Mouse (Mus musculus) midbrain, embryonic 15.5 days (tissue): ENCODE results near the gene Gm20388. TPM values are rescaled to one million over a fixed set of nuclear protein-coding genes. Genes with fewer than 3 reads are reported as not detected.

Experiments used
- ATAC-seq: fragments of 200-750 bp; cut with Nextera tagmentation; replicated peaks from 2 replicates; pipeline ENCODE4 v1.8.0; 2017; ENCODE audit warnings: moderate TSS enrichment
- H3K27ac ChIP-seq: fragments of 300-500 bp; sonication (generic); 2 replicates; pipeline ENCODE4 v1.5.1; 2015; ENCODE audit warnings: mild to moderate bottlenecking, inconsistent platforms
- H3K27me3 ChIP-seq: fragments of 300-500 bp; sonication (generic); replicated peaks from 2 replicates; pipeline ENCODE4 v1.6.1; 2015; ENCODE audit warnings: inconsistent platforms
- H3K36me3 ChIP-seq: fragments of 300-500 bp; sonication (generic); replicated peaks from 2 replicates; pipeline ENCODE4 v1.6.1; 2015; ENCODE audit warnings: inconsistent platforms
- H3K4me1 ChIP-seq: fragments of 300-500 bp; sonication (generic); 2 replicates; pipeline ENCODE4 v1.6.1; 2015; ENCODE audit warnings: inconsistent platforms
- H3K4me2 ChIP-seq: fragments of 300-500 bp; sonication (generic); 2 replicates; pipeline ENCODE4 v1.6.1; 2015; ENCODE audit warnings: inconsistent platforms, mild to moderate bottlenecking, moderate library complexity
- H3K4me3 ChIP-seq: fragments of 300-500 bp; sonication (generic); 2 replicates; pipeline ENCODE4 v1.5.1; 2015; ENCODE audit warnings: mild to moderate bottlenecking, inconsistent platforms
- H3K9ac ChIP-seq: fragments of 300-500 bp; sonication (generic); 2 replicates; pipeline ENCODE4 v1.6.1; 2015; ENCODE audit warnings: mild to moderate bottlenecking, inconsistent platforms
- H3K9me3 ChIP-seq: fragments of 300-500 bp; sonication (generic); 2 replicates; pipeline ENCODE4 v1.6.1; 2016; ENCODE audit warnings: inconsistent platforms
- WGBS: fragments of 180-500 bp; shearing (Covaris S2); methylation state at CpG from one replicate; pipeline ENCODE4 v1.1.7; 2015; ENCODE audit warnings: mixed read lengths; 5-methylcytosine and 5-hydroxymethylcytosine counted together
- polyA plus RNA-seq: library from polyadenylated mRNA; unstranded; fragments of >200 nt; fragmentation: Nextera tagmentation; extraction: Ambion mirVana; gene quantifications from 2 replicates; pipeline ENCODE4 v1.2.1, GENCODE M21; 2015

Gene Gm20388
- polyA plus RNA-seq, 1 experiment from 2014 or later, result 5.6 TPM

GRCm38 (mm10) chr8:120688511-120688910 is 777.9 kb downstream of the Gm20388 start:
- Histone ChIP-seq H3K9me3 (no peaks in the 10 kb centered on the region), H3K36me3 (no peaks in the 10 kb centered on the region), H3K9ac (no peak overlapping the region), H3K27me3 (no peaks in the 10 kb centered on the region), H3K27ac (no peak overlapping the region), H3K4me1 (no peaks in the 10 kb centered on the region; the same call in 1 of the 2 replicates), H3K4me2 (no peak overlapping the region), H3K4me3 (no peak overlapping the region)
- no peak for ATAC-seq
- 90% methylated on average over 7 of the region's 7 CpGs for WGBS

- H3K9ac ChIP-seq, result no peak overlapping the region
- no peaks in the 10 kb centered on the region for H3K9me3 ChIP-seq
- H3K27me3 ChIP-seq, result no peaks in the 10 kb centered on the region
- H3K4me3 ChIP-seq, result no peak overlapping the region
- no peaks in the 10 kb centered on the region for H3K36me3 ChIP-seq
- 75% methylated on average over 4 of the region's 4 CpGs for WGBS
- peaks cover 4% of the 10 kb centered on the region; the same call in 1 of the 2 replicates for H3K4me1 ChIP-seq
- ATAC-seq, result no peak
- no peak overlapping the region for H3K27ac ChIP-seq
- H3K4me2 ChIP-seq, result no peak overlapping the region
These were observed 782.3 kb downstream of the Gm20388 start for GRCm38 (mm10) chr8:120692934-120693333.

- 56% methylated on average over 22 of the region's 22 CpGs for WGBS
- Histone ChIP-seq H3K27ac (no peak overlapping the region), H3K4me3 (no peak overlapping the region), H3K9me3 (no peaks in the 10 kb centered on the region), H3K9ac (no peak overlapping the region), H3K36me3 (no peaks in the 10 kb centered on the region), H3K4me2 (no peak overlapping the region), H3K27me3 (no peaks in the 10 kb centered on the region), H3K4me1 (peaks cover 4% of the 10 kb centered on the region; the same call in 1 of the 2 replicates)
- no peak for ATAC-seq
These were observed 783.3 kb downstream of the Gm20388 start for GRCm38 (mm10) chr8:120693861-120694493.

- Histone ChIP-seq H3K4me1 (peaks cover 4% of the 10 kb centered on the region; the same call in 1 of the 2 replicates), H3K4me2 (no peak overlapping the region), H3K27me3 (no peaks in the 10 kb centered on the region), H3K4me3 (no peak overlapping the region), H3K27ac (no peak overlapping the region), H3K9ac (no peak overlapping the region; the same call in 1 of the 2 replicates), H3K9me3 (no peaks in the 10 kb centered on the region), H3K36me3 (no peaks in the 10 kb centered on the region)
- 53% methylated on average over 13 of the region's 13 CpGs for WGBS
- ATAC-seq, result no peak
These were observed 785.9 kb downstream of the Gm20388 start for GRCm38 (mm10) chr8:120696401-120697153.

- H3K9ac ChIP-seq, result no peak overlapping the region; the same call in 1 of the 2 replicates
- WGBS, result 84% methylated on average over 17 of the region's 17 CpGs
- no peaks in the 10 kb centered on the region for H3K36me3 ChIP-seq
- no peak overlapping the region for H3K27ac ChIP-seq
- no peak overlapping the region for H3K4me3 ChIP-seq
- H3K9me3 ChIP-seq, result no peaks in the 10 kb centered on the region
- H3K27me3 ChIP-seq, result no peaks in the 10 kb centered on the region
- peaks cover 4% of the 10 kb centered on the region; the same call in 1 of the 2 replicates for H3K4me1 ChIP-seq
- no peak overlapping the region for H3K4me2 ChIP-seq
- no peak for ATAC-seq
These were observed 786.7 kb downstream of the Gm20388 start for GRCm38 (mm10) chr8:120697154-120697978.

- peaks cover 4% of the 10 kb centered on the region; the same call in 1 of the 2 replicates for H3K4me1 ChIP-seq
- no peaks in the 10 kb centered on the region for H3K27me3 ChIP-seq
These were observed 787.3 kb downstream of the Gm20388 start for GRCm38 (mm10) chr8:120697979-120698272.

GRCm38 (mm10) chr8:120698426-120698825 is 787.8 kb downstream of the Gm20388 start:
- WGBS, result 85% methylated on average over 7 of the region's 7 CpGs
- Histone ChIP-seq H3K27ac (no peak overlapping the region), H3K4me2 (no peak overlapping the region), H3K9ac (no peak overlapping the region), H3K9me3 (no peaks in the 10 kb centered on the region), H3K4me3 (no peak overlapping the region), H3K36me3 (no peaks in the 10 kb centered on the region), H3K4me1 (peaks cover 4% of the 10 kb centered on the region; the same call in 1 of the 2 replicates), H3K27me3 (no peaks in the 10 kb centered on the region)
- ATAC-seq, result no peak

More at GRCm38 (mm10) chr8:120697979-120698272, 787.3 kb downstream of the Gm20388 start:
- Histone ChIP-seq H3K4me2 (no peak overlapping the region), H3K9me3 (no peaks in the 10 kb centered on the region), H3K4me3 (no peak overlapping the region), H3K27ac (no peak overlapping the region), H3K36me3 (no peaks in the 10 kb centered on the region), H3K9ac (no peak overlapping the region)
- no peak for ATAC-seq

- no peaks in the 10 kb centered on the region for H3K36me3 ChIP-seq
- no peak overlapping the region for H3K4me2 ChIP-seq
- 77% methylated on average over 6 of the region's 6 CpGs for WGBS
- H3K4me1 ChIP-seq, result peaks cover 4% of the 10 kb centered on the region; the same call in 1 of the 2 replicates
- no peaks in the 10 kb centered on the region for H3K27me3 ChIP-seq
- no peak overlapping the region for H3K27ac ChIP-seq
- ATAC-seq, result no peak
- no peak overlapping the region for H3K9ac ChIP-seq
- H3K9me3 ChIP-seq, result no peaks in the 10 kb centered on the region
- no peak overlapping the region for H3K4me3 ChIP-seq
These were observed 788.4 kb downstream of the Gm20388 start for GRCm38 (mm10) chr8:120699079-120699478.

GRCm38 (mm10) chr8:120699565-120699964 is 788.9 kb downstream of the Gm20388 start:
- Histone ChIP-seq H3K36me3 (no peaks in the 10 kb centered on the region), H3K9ac (no peak overlapping the region), H3K9me3 (no peaks in the 10 kb centered on the region), H3K27ac (no peak overlapping the region), H3K4me1 (peaks cover 4% of the 10 kb centered on the region; the same call in 1 of the 2 replicates), H3K4me3 (no peak overlapping the region), H3K4me2 (no peak overlapping the region), H3K27me3 (no peaks in the 10 kb centered on the region)
- WGBS, result 76% methylated on average over 2 of the region's 2 CpGs
- no peak for ATAC-seq

- Histone ChIP-seq H3K27ac (no peak overlapping the region), H3K4me1 (peaks cover 4% of the 10 kb centered on the region; the same call in 1 of the 2 replicates), H3K4me2 (no peak overlapping the region), H3K27me3 (no peaks in the 10 kb centered on the region), H3K36me3 (no peaks in the 10 kb centered on the region), H3K9ac (no peak overlapping the region), H3K9me3 (no peaks in the 10 kb centered on the region), H3K4me3 (no peak overlapping the region)
- ATAC-seq, result no peak
- WGBS, result 91% methylated on average over 4 of the region's 4 CpGs
These were observed 789.4 kb downstream of the Gm20388 start for GRCm38 (mm10) chr8:120700053-120700452.

- no peak for ATAC-seq
- Histone ChIP-seq H3K9me3 (no peaks in the 10 kb centered on the region), H3K27ac (no peak overlapping the region), H3K27me3 (no peaks in the 10 kb centered on the region), H3K4me1 (no peaks in the 10 kb centered on the region), H3K36me3 (no peaks in the 10 kb centered on the region), H3K9ac (no peak overlapping the region), H3K4me3 (no peak overlapping the region), H3K4me2 (no peak overlapping the region)
- 75% methylated on average over 19 of the region's 19 CpGs for WGBS
These were observed 791.3 kb downstream of the Gm20388 start for GRCm38 (mm10) chr8:120701758-120702465.

GRCm38 (mm10) chr8:120704203-120704602 is 793.6 kb downstream of the Gm20388 start:
- H3K4me3 ChIP-seq, result no peak overlapping the region
- H3K36me3 ChIP-seq, result no peaks in the 10 kb centered on the region
- H3K27ac ChIP-seq, result no peak overlapping the region
- H3K9me3 ChIP-seq, result no peaks in the 10 kb centered on the region
- no peak overlapping the region for H3K4me2 ChIP-seq
- H3K9ac ChIP-seq, result no peak overlapping the region
- WGBS, result 81% methylated on average over 9 of the region's 9 CpGs
- no peak for ATAC-seq
- H3K4me1 ChIP-seq, result no peaks in the 10 kb centered on the region
- no peaks in the 10 kb centered on the region for H3K27me3 ChIP-seq
